Mouse (Mus musculus): ENCODE measurements around the gene Rreb1. TPM values are rescaled to one million over a fixed set of nuclear protein-coding genes. Genes with fewer than 3 reads are reported as not detected.

The Rreb1 gene
- polyA plus RNA-seq, 2 experiments: 19.0 to 21.4 TPM

DNA sequence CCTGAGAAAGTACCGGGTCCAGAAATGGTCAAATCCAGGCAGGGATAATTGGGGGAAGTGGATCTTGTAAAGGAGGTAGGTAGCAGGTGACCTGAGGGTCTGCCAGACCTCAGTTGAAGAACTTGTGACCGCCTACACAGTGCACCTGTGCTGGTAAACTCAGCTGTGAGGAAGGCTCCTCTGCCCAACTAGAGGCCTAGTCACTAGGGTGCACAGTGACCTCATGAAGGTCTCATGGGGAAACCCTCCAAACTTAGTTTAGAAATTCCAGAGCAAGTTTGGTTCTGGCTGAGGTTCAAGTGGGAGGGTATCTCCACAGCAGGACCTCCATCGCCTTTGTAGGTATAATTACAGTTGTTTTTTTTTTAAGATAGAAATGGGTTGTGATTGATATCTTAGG, 74.7 kb downstream of the Rreb1 start:
- TF ChIP-seq POLR2A (IDR thresholded peaks at IDR 0.05; ENCODE audit: borderline replicate concordance, extremely low read depth, insufficient read depth, insufficient read length): no peak

DNA sequence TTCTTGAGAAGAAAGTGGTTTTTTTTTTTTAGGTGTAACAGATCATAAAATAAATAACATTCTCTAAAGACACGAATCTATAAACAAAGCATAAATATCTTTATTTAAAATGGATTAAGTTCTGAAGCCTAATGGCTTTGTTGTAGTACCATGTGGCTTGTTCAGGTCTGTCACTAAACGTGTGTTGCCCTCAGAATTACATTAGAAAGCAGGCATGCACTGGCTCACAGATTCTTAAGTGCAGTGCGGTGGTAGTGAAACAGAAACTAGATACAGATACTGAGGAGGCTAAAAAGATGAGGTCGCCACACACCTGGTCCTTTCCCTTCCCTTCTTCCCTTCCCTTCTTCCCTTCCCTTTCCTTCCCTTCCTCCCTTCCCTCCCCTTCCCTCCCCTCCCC, 75.2 kb downstream of the Rreb1 start:
- Histone ChIP-seq H3K9ac (ENCODE audit: low read depth, low read length, severe bottlenecking) (no peak overlapping the region), H3K4me2 (replicated peaks; ENCODE audit: low read depth, low read length, severe bottlenecking) (no peak overlapping the region), H3K27me3 (ENCODE audit: control insufficient read depth, insufficient read depth, low read length) (no peaks in the 10 kb centered on the region), H3K36me3 (ENCODE audit: control insufficient read depth, insufficient read depth, low read length) (no peaks in the 10 kb centered on the region), H3K4me1 (ENCODE audit: control insufficient read depth, insufficient read depth, low read length) (peaks cover 26% of the 10 kb centered on the region), H3K9me3 (ENCODE audit: control insufficient read depth, low read length) (no peaks in the 10 kb centered on the region), H3K4me3 (replicated peaks; ENCODE audit: low read length) (no peak overlapping the region), H3K27ac (replicated peaks; ENCODE audit: low read depth, low read length) (no peak overlapping the region)
- no peak for DNase-seq (ENCODE audit: low spot score)
- WGBS: 42% methylated on average over 4 of the region's 4 CpGs
- TF ChIP-seq POLR2A (IDR thresholded peaks at IDR 0.05; ENCODE audit: borderline replicate concordance, extremely low read depth, insufficient read depth, insufficient read length): no peak
- ATAC-seq (ENCODE audit: low FRiP score, low read depth): no peak

More for the DNA sequence above, 74.7 kb downstream of the Rreb1 start:
- Histone ChIP-seq H3K4me3 (replicated peaks; ENCODE audit: low read length) (no peak overlapping the region), H3K9ac (ENCODE audit: low read depth, low read length, severe bottlenecking) (no peak overlapping the region), H3K4me2 (replicated peaks; ENCODE audit: low read depth, low read length, severe bottlenecking) (no peak overlapping the region), H3K27ac (replicated peaks; ENCODE audit: low read depth, low read length) (no peak overlapping the region), H3K4me1 (ENCODE audit: control insufficient read depth, insufficient read depth, low read length) (peaks cover 20% of the 10 kb centered on the region), H3K36me3 (ENCODE audit: control insufficient read depth, insufficient read depth, low read length) (no peaks in the 10 kb centered on the region), H3K9me3 (ENCODE audit: control insufficient read depth, low read length) (no peaks in the 10 kb centered on the region), H3K27me3 (ENCODE audit: control insufficient read depth, insufficient read depth, low read length) (no peaks in the 10 kb centered on the region)
- 83% methylated on average over 3 of the region's 3 CpGs for WGBS
- ATAC-seq (ENCODE audit: low FRiP score, low read depth): no peak
- DNase-seq (ENCODE audit: low spot score): no peak

DNA sequence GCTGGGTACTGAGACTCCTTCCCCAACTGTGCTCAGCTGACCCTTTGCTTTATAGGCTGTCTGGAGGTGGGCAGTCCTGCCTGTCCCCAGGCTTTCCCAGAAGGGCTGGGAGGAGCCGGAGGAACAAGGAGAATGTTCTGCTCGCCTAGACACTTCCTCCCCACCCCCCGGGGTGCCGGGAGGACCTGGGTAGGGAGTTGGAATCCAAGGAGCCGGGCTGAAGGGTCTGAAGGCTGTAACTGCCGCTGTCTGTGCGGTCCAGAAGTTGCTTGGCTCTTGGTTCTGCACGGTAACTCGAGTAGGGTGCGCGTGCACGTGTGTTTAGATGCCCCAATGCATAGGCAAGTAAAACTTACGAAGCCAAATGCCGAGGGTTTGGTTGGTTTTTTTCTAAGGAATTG, 75.8 kb downstream of the Rreb1 start:
- Histone ChIP-seq H3K4me1 (ENCODE audit: control insufficient read depth, insufficient read depth, low read length) (peaks cover 31% of the 10 kb centered on the region), H3K9me3 (ENCODE audit: control insufficient read depth, low read length) (no peaks in the 10 kb centered on the region), H3K27ac (replicated peaks; ENCODE audit: low read depth, low read length) (peak overlapping the region; percentile 58), H3K27me3 (ENCODE audit: control insufficient read depth, insufficient read depth, low read length) (no peaks in the 10 kb centered on the region), H3K4me2 (replicated peaks; ENCODE audit: low read depth, low read length, severe bottlenecking) (peak overlapping the region; percentile 63), H3K36me3 (ENCODE audit: control insufficient read depth, insufficient read depth, low read length) (no peaks in the 10 kb centered on the region), H3K4me3 (replicated peaks; ENCODE audit: low read length) (peak overlapping the region; percentile 28), H3K9ac (ENCODE audit: low read depth, low read length, severe bottlenecking) (peak overlapping the region; percentile 52)
- ATAC-seq (ENCODE audit: low FRiP score, low read depth): no peak
- WGBS: 2% methylated on average over 14 of the region's 14 CpGs
- peak; percentile 59 for DNase-seq (ENCODE audit: low spot score)
- no peak for TF ChIP-seq POLR2A (IDR thresholded peaks at IDR 0.05; ENCODE audit: borderline replicate concordance, extremely low read depth, insufficient read depth, insufficient read length)

DNA sequence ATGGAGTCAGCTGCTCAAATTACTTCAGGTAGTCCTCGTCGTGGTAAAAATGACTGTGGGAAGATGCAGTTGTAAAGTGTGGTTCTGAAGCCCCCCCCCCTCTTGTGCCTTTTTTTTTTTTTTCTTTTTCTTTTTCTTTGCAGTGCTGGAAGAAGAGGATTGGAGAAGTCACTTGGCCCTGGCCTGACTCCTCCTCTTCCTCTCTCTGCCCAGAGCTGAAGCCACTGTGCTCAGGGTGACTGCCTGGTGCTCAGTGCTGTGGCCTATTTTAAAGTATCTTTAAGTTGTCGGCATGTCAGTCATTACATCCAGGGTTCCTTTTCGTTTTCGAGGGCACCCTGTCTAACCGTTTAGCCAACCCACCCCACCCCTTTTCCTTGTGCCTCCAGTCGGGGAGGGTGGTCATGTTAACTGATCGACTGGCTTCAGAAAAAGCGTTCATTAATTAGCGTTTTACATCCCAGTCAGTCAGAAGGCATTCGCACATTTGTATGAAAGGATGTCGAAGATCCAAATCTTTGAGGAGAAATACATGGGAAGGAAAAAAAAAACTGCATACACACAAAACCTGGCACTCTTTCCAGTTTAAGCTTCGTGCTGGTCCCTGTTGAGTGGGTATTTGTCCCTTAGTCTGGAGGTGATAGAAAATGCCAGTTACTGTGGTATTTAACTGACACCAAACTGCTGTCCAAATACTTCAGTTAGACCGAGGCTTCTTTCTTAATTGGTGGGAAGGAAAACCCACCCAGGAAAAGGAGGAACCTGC, 76.4 kb downstream of the Rreb1 start:
- Histone ChIP-seq H3K4me2 (replicated peaks; ENCODE audit: low read depth, low read length, severe bottlenecking) (peak overlapping the region; percentile 63), H3K27me3 (ENCODE audit: control insufficient read depth, insufficient read depth, low read length) (no peaks in the 10 kb centered on the region), H3K9me3 (ENCODE audit: control insufficient read depth, low read length) (no peaks in the 10 kb centered on the region), H3K4me3 (replicated peaks; ENCODE audit: low read length) (peak overlapping the region; percentile 28; the same call in 1 of the 2 replicates), H3K9ac (ENCODE audit: low read depth, low read length, severe bottlenecking) (no peak overlapping the region), H3K27ac (replicated peaks; ENCODE audit: low read depth, low read length) (0 out of 2 replicates have a peak overlapping the region, but pooled peaks have one; percentile 58), H3K36me3 (ENCODE audit: control insufficient read depth, insufficient read depth, low read length) (no peaks in the 10 kb centered on the region), H3K4me1 (ENCODE audit: control insufficient read depth, insufficient read depth, low read length) (peaks cover 31% of the 10 kb centered on the region)
- no peak for TF ChIP-seq POLR2A (IDR thresholded peaks at IDR 0.05; ENCODE audit: borderline replicate concordance, extremely low read depth, insufficient read depth, insufficient read length)
- ATAC-seq (ENCODE audit: low FRiP score, low read depth): no peak
- DNase-seq (ENCODE audit: low spot score): peak; percentile 20
- WGBS: 25% methylated on average over 14 of the region's 14 CpGs

DNA sequence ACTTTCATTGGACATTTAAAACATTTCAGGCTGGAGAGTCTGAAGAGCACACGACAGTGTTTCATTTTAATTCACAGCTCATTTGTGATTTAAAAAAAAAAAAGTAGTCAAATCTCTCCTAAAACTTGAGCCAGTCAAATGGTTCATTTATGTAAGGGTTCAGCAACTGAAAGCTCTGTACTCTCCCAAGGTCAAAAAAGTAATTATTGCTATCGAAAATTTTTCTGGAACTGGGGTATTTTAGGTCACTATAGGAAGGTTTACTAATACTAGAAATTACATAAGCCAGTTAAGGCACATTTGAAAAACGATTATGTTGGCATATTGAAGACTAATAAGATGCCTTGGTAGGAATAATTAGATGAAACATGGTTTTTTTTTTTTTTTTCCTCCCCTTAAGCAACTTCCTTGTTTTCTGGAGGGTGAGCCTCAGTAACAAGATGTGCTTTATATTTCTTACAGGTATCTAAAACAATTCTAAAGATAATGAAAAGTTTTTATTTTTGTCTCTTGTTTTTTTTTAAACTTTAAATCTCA, 77.1 kb downstream of the Rreb1 start:
- H3K4me3 ChIP-seq (replicated peaks; ENCODE audit: low read length): no peak overlapping the region
- no peaks in the 10 kb centered on the region for H3K36me3 ChIP-seq (ENCODE audit: control insufficient read depth, insufficient read depth, low read length)
- no peak overlapping the region for H3K27ac ChIP-seq (replicated peaks; ENCODE audit: low read depth, low read length)
- ATAC-seq (ENCODE audit: low FRiP score, low read depth) (no peak), DNase-seq (ENCODE audit: low spot score) (no peak)
- H3K9ac ChIP-seq (ENCODE audit: low read depth, low read length, severe bottlenecking): no peak overlapping the region
- no peaks in the 10 kb centered on the region for H3K9me3 ChIP-seq (ENCODE audit: control insufficient read depth, low read length)
- TF ChIP-seq POLR2A (IDR thresholded peaks at IDR 0.05; ENCODE audit: borderline replicate concordance, extremely low read depth, insufficient read depth, insufficient read length): no peak
- WGBS: 56% methylated on average over 3 of the region's 3 CpGs
- H3K4me2 ChIP-seq (replicated peaks; ENCODE audit: low read depth, low read length, severe bottlenecking): peak overlapping the region; percentile 63; the same call in 1 of the 2 replicates
- H3K27me3 ChIP-seq (ENCODE audit: control insufficient read depth, insufficient read depth, low read length): no peaks in the 10 kb centered on the region
- peaks cover 31% of the 10 kb centered on the region for H3K4me1 ChIP-seq (ENCODE audit: control insufficient read depth, insufficient read depth, low read length)
